ENCODE assay signal across 10 mouse cellular contexts in genomic region chr10:3630763-3631223, GRCm38 (mm10).
A peak's percentile ranks its signal among the peaks of the same experiment; 100 is the strongest.
DNase-seq lines count a peak whose midpoint lies in the region; ATAC-seq and TF ChIP-seq lines count a peak whose summit lies in the region.
"Had no signal": no experiment of that assay in that cellular context is flagged by ENCODE, and none has a peak within 500 bp of the region (broad histone marks: within the 10 kb centered on the region; RNA-seq: fewer than 3 reads in every experiment).

No protein-coding gene starts in this region.

- intact Hi-C loops in heart, postnatal 10 days (cut with DNase I) = loop anchor here (5.0 kb wide), 4 partner anchors 33 to 132 kb away; partner anchors contain the start of gene Plekhg1

- no peak for TF ChIP-seq CTCF in Patski (IDR thresholded peaks at IDR 0.05)
- TF ChIP-seq CTCF in liver, embryonic 14.5 days (IDR thresholded peaks at IDR 0.05; ENCODE audit: low read depth) = no peak

- no peak overlapping the region for H3K4me2 ChIP-seq in liver, embryonic 14.5 days (ENCODE audit: low read depth)
- H3K4me2 ChIP-seq: embryonic facial prominence, embryonic 15.5 days had no signal

- H3K27me3 ChIP-seq in Patski = no peaks in the 10 kb centered on the region
- H3K27me3 ChIP-seq in liver, embryonic 14.5 days (ENCODE audit: control insufficient read depth, insufficient read depth, low read length) = no peaks in the 10 kb centered on the region
- H3K27me3 ChIP-seq: embryonic facial prominence, embryonic 15.5 days; megakaryocyte, embryonic 14.5 days had no signal

- peak; percentile 35 for ATAC-seq in Patski
- 0 out of 2 replicates have a peak, but pooled peaks have one; percentile 15 for ATAC-seq in liver, embryonic 14.5 days (ENCODE audit: insufficient read depth)
- ATAC-seq in megakaryocyte progenitor cell, adult 5-6 weeks (replicated peaks; ENCODE audit: poor library complexity) = no peak

- 38% methylated on average over 5 of the region's 5 CpGs for WGBS in liver, embryonic 14.5 days (ENCODE audit: insufficient replicate concordance)

- no peaks in the 10 kb centered on the region for H3K9me3 ChIP-seq in liver, embryonic 14.5 days (ENCODE audit: control insufficient read depth, low read length)
- H3K9me3 ChIP-seq: embryonic facial prominence, embryonic 15.5 days; megakaryocyte, embryonic 14.5 days had no signal

- H3K9ac ChIP-seq in liver, embryonic 14.5 days (replicated peaks) = no peak overlapping the region
- H3K9ac ChIP-seq: embryonic facial prominence, embryonic 15.5 days had no signal

- CTCF ChIA-PET in Patski (lab: Charles Lee) = no interaction called here

- no peak for DNase-seq in Patski (ENCODE audit: low read depth, low spot score)
- DNase-seq in embryo, embryonic 10 days (ENCODE audit: low spot score) = peak; percentile 49
- DNase-seq in heart, postnatal 10 days = peak; percentile 66 to 73
- no peak for DNase-seq in liver, embryonic 14.5 days (ENCODE audit: low read depth in 3 of 3, low spot score in 3 of 3)
- DNase-seq in urinary bladder, adult 2 months (ENCODE audit: low spot score) = no peak
- no peak for DNase-seq in urinary bladder, postnatal 4 days (ENCODE audit: low spot score in 2 of 2)
- DNase-seq in layer of hippocampus, adult 11-12 months (ENCODE audit: low spot score) = no peak

- no peak overlapping the region for H3K4me3 ChIP-seq in liver, embryonic 14.5 days (ENCODE audit: insufficient read depth in 1 of 2, low read depth in 2 of 2, low read length in 2 of 2)
- H3K4me3 ChIP-seq: embryonic facial prominence, embryonic 15.5 days; megakaryocyte, embryonic 14.5 days had no signal

- H3K27ac ChIP-seq in liver, embryonic 14.5 days = no peak overlapping the region
- H3K27ac ChIP-seq: embryonic facial prominence, embryonic 15.5 days had no signal

- in situ Hi-C loops in Patski (cut with MboI; ENCODE audit: low pct_unique_long_range_greater_than_20kb) = no loop called here

- peaks cover 0 to 2% of the 10 kb centered on the region in 2 experiments; a peak in 1 of 4 replicates for H3K4me1 ChIP-seq in liver, embryonic 14.5 days (replicated peaks; ENCODE audit: control insufficient read depth in 2 of 2, insufficient read depth in 2 of 2, low read length in 1 of 2)

- H3K36me3 ChIP-seq in liver, embryonic 14.5 days (replicated peaks; ENCODE audit: control insufficient read depth, insufficient read depth, low read depth) = no peaks in the 10 kb centered on the region
- H3K36me3 ChIP-seq: embryonic facial prominence, embryonic 15.5 days had no signal

- no peak for TF ChIP-seq EP300 in liver, embryonic 14.5 days (IDR thresholded peaks at IDR 0.05; ENCODE audit: low read depth)

- POLR2A ChIA-PET in Patski (lab: Charles Lee) = no interaction called here

Comparison
In these comparisons a context has a peak if more than half of its experiments do, and no peak if none do; other contexts are left out.
1. DNase-seq: peak in embryo, embryonic 10 days (single experiment) and heart, postnatal 10 days (2 of 2); none in Patski (single experiment), liver, embryonic 14.5 days (0 of 3), urinary bladder, adult 2 months (single experiment), urinary bladder, postnatal 4 days (0 of 2) and layer of hippocampus, adult 11-12 months (single experiment).